Mouse (Mus musculus) common myeloid progenitor, adult 5-6 weeks (primary cell): ENCODE results near the gene Psip1. TPM values are rescaled to one million over a fixed set of nuclear protein-coding genes. Genes with fewer than 3 reads are reported as not detected.

Experiments used
- ATAC-seq: replicated peaks from 2 replicates; pipeline ENCODE4 v1.8.0; 2016; ENCODE audit warnings: low read depth, mild to moderate bottlenecking, moderate TSS enrichment, inconsistent platforms; ENCODE audit not compliant: poor library complexity, severe bottlenecking
- total RNA-seq: library from RNA; stranded (forward); fragments of 200-1000, 187-1606 nt; gene quantifications from 2 replicates; pipeline ENCODE4 v1.2.3, GENCODE M21; 2017

Gene Psip1
- total RNA-seq, 1 experiment from 2014 or later = 299 TPM

DNA sequence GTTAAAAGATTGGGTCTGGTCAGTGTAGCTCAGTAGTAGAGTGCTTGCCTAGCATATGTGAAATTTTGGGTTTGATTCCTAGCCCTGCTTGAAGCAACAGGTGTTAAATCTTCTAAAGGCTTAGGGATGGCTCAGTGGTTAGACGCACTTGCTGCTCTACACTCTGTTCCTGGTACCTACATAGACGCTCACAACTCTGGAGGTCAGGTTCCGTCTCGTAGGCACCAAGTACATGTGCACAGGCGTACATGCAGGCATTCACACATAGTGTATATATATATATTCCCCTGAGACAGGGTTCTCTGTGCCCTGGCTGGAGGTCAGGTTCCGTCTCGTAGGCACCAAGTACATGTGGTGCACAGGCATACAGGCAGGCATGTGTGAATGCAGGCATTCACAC lies 59.1 kb downstream of the Psip1 start:
- ATAC-seq = no peak

DNA sequence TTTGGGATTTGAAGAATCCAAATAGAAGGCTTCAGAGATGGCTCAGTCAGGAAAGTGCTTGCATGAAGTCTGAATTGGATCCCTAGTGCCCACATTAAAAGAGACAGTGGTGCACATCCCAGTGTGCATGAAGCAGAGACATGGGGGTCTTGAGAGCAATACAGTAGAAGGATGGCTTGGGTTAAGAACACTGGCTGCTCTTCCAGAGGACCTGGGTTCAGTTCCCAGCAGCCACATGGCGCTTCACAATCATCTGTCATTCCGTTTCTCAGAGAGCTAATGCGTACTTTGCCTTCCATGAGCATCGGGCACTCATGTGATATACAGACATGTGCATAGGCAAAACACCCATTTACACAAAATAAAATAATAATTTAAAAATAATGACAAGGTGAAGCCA lies 61.1 kb downstream of the Psip1 start:
- no peak for ATAC-seq

DNA sequence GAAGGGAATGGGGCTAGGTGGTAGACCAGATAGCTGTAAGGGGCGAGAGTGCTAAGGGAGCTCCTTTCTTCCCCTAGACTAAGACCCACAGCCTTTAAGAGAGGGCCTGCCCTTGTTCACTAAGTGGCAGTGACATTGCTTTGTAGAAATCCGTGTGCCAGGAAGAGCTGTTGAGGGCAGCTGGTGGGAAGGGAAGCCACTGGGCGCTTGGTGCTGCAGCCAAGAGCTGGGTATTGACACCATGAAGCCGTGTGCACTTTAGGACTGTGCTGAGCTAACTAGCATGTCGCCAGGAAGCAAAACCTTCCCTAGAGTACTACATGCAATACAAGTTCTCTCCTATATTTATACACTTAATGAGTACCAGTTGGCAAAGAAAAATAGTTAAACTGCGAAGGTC lies 62.6 kb downstream of the Psip1 start:
- ATAC-seq = no peak

GRCm38 (mm10) chr4:83418781-83419180 lies 67.5 kb downstream of the Psip1 start:
- no peak for ATAC-seq

DNA sequence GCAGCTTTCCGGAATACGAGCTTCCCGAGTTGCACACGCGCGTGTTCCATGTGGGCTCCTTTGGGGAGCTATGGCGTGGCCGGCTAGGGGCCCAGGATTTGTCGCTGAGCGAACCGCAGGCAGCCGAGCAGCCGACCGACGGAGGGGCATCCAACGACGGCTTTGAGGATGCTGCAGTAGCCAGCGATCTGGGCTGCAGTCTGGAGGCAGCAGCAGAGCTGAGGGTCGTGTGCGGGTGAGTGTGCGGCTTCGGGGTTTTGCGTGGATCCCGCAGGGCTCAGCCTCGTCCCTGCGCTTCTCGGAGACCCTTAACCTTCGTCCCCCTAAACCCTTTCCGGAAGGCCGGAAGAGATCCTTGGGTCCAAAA lies 68.5 kb downstream of the Psip1 start:
- no peak for ATAC-seq

DNA sequence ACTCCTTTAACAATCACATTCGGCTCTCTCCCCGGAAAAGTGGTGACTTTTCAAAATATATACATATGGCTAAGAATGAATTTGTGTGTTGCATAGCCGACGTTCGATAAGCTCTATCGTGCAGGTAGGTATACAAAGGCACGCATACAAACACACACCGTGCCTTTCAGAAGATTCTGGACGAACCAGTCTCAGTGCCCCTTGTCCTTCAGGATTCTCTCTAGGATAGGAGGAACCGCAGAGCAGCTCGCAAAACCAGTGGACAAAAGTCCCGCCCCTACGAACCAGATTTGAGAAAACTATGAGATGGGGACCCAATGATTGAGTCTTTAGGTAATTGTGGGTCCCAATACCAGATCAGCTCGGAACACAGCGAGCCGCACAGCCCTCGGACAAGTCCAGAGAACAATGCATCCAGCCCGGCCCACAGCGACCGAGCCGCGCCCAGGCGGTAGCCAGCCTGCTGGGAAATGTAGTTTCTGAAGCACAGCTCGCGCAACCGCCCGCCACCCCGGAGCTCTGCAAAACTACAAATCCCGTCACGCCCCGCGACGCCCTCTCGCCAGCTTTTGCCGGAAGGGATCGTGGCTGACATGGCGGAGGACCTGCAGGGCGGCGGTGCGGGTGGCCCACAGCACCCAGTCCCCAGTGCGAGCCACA lies 69.0 kb downstream of the Psip1 start, which contains the start of gene Snapc3:
TSS of gene Snapc3 (plus strand) at position 565 of the 660 bp plus-strand sequence.
- peak; percentile 99 for ATAC-seq

DNA sequence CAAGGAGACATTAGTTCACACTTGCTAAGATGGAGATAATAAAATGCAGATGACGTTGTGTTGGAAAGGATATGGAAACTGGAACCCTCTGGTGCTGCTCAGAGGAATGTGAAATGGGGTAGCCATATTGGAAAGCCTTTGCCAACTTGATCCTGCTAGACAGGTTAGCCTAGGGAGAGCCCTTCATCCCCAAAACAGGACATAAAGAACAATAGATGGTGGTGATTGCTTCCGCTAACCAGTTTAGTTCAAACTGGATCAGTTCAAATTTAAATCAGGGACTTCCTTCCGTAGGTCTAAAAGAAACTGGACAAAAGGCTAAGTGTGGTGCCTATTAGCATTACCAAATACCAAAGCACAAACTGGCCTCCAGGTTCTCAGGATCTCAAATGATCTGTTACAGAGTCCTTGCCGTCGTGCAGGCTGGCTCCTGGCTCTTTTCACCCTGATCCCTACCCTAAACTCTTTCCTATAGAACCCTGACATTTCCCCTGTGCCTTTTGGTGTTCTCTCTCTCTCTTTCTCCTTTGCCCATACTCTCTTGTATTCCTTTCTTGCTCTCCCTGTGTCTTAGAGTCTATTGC lies 71.9 kb downstream of the Psip1 start:
- ATAC-seq = no peak

GRCm38 (mm10) chr4:83412060-83412459 lies 74.2 kb downstream of the Psip1 start:
- ATAC-seq = no peak

- no peak for ATAC-seq
Observed at GRCm38 (mm10) chr4:83409867-83410505, 76.3 kb downstream of the Psip1 start.

GRCm38 (mm10) chr4:83407688-83408087 lies 78.6 kb downstream of the Psip1 start:
- peak; percentile 84 for ATAC-seq

Other genes with a start within 250 kb of the Psip1 start
- gene Ttc39b, start 162.2 kb downstream of the Psip1 start, total RNA-seq = 1.5 and 5.8 TPM in 2 replicates
- gene Snapc3, start 68.7 kb downstream of the Psip1 start, total RNA-seq = 30.0 and 53.6 TPM in 2 replicates
- gene Ccdc171, start 39.1 kb upstream of the Psip1 start, total RNA-seq = 21.4 and 22.6 TPM in 2 replicates